Mouse (Mus musculus) neural tube, embryonic 10.5 days (tissue): Measurements from ENCODE around the gene Plpp1.
A peak's percentile ranks its signal among the peaks of the same experiment; 100 is the strongest.

ENCODE experiments used
- DNase-seq: peaks from one replicate; pipeline ENCODE4 v3.0.0-alpha.2; 2017; ENCODE audit warnings: low spot score; ENCODE audit errors: extremely low spot score

The Plpp1 gene

DNA sequence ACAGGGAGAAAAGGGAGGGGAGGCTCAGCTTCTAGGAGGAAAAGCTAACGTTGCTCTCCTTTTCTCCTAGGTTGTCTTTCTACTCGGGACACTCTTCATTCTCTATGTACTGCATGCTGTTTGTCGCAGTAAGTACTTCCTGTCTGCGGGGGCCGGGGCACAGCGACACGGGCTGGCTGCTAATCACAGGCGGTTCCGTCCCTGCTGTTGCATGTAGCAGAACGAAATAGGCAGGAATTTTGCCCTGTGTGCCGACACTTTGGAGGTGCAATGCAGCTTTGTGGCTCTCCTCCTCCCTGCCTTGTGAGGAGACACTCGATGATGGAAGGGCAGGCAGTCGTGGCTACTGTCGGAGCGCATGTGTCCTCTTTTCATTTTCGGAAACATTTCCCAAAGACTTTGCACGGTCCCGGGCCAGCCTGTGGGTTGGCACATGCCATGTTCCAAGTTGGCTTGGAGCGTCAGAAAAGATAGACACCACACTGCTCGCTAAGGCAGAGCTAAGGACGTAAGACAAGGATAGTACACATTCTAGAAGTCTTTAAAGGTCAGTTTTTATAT, 59.1 kb downstream of the Plpp1 start:
- DNase-seq: no peak

DNA sequence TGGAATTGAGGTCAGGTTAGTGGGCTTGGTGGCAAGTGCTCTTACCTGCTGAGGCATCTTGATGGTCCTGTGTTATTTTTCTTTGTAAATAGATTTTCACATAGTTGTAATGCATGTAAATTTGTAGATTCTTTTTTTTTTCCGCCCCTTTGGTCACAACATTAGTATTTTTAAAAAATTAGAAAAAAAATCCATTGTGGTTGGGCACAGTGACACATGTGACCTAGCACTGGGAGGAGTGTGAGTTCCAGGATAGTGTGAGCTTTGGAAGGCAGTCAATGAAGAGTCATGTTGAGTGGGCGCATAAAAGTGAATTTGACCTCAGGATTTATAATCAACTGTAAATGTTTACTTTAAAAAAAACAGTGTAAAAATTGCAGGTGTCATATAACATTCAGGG, 59.8 kb downstream of the Plpp1 start:
- no peak for DNase-seq

- no peak for DNase-seq
Measured at GRCm38 (mm10) chr13:112860911-112861310, 60.3 kb downstream of the Plpp1 start.

- DNase-seq: no peak
Measured at GRCm38 (mm10) chr13:112861825-112862306, 61.3 kb downstream of the Plpp1 start.

DNA sequence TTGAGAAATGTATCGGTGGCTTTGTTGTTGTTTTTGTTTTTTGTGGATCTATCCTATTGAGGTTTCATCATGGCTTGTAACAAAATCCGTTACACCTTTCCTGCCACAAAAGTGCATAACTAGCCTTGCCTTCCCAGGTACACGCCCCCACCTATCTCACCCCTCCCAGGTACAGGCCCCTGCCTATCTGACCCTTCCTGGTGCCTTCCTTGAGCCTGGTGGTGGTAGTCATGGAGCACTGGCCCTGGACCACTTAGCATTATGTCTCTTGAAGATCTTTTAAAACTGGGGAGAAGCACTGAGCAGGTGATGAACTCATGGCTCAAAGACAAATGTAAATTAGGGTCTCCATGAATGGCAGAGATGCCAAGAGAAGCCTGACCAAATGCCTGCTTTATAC, 61.8 kb downstream of the Plpp1 start:
- no peak for DNase-seq

GRCm38 (mm10) chr13:112862978-112863677, 62.5 kb downstream of the Plpp1 start:
- DNase-seq: no peak

DNA sequence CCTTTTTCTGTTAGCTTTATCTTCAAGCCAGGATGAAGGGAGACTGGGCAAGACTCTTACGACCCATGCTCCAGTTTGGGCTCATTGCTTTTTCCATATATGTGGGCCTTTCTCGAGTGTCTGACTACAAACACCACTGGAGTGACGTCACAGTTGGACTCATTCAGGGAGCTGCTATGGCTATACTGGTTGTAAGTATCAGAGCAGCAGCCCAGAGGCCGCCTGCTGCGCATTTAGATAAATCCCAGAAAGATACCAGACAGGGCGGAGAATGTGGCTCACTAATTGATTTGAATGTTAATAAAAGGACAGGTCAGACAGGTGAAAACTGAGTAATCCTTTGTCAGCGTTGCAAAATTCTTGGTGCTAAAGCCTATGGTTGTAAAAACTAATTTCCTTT, 66.2 kb downstream of the Plpp1 start:
- DNase-seq: no peak

DNA sequence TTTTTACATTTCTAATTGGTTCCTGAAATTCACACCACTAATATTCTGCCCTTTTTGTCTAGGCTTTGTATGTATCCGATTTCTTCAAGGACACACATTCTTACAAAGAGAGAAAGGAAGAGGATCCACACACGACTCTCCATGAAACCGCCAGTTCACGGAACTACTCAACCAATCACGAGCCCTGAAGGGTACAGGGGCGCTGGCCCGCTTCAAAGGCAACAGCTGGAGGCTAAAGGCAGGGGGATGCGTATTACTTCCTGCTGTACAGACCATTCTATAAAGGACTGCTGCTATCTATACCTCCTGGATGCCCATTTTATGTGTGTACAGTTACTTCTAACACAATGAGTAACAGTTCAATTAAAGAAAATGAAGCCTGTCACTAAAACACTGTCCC, 66.8 kb downstream of the Plpp1 start:
- no peak for DNase-seq

DNA sequence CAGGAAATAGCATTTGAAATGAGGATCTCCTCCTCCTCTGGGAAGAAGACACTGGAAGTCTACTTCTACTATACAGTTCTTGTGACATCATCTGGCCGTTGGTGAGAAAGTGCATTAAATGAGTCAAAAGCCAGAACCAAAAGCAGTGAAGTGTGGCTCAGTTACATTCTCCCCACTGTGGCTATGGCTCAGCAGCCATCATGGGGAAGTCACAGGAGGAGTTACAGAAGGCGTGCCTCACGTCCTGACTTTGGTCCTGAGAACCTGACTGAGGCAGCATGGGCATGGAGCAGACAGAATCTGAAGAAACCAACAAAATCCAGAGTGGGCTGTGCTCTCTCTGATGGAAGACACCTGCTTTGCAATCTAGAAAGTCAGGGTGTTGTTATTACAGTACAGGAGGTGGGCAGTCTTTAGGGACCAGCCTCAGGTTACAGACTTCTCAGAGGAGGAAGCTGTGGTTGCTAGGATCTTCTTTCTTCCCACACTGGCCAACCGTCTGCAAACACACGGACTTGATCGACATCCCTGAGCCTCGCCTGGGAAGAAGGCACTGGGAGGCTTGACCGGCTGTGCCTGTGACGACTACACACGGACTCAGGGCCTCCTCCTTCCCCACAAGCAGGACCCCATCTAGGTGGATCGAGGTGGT, 69.6 kb downstream of the Plpp1 start:
- DNase-seq: no peak

- no peak for DNase-seq
Measured at GRCm38 (mm10) chr13:112871500-112872266, 71.1 kb downstream of the Plpp1 start.

- DNase-seq: no peak
Measured at GRCm38 (mm10) chr13:112887234-112887633, 86.6 kb downstream of the Plpp1 start.

DNA sequence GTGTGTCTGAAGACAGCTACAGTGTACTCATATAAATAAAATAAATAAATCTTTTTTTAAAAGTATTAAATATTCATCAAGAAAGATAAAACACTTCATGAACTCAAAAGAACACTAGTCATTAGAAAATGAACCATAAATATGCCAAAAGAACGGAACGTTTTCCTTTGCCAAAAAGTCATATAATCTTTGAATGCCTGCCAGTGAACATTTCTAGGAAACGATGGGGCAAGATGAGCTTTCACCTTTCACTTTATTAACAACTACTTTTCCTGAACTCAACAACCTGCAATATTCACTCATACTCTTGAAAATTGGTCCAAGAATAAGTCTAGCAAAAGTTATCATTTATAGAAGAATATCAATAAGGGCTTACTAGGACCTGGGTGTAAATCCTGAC, 101.6 kb downstream of the Plpp1 start:
- DNase-seq: no peak

DNA sequence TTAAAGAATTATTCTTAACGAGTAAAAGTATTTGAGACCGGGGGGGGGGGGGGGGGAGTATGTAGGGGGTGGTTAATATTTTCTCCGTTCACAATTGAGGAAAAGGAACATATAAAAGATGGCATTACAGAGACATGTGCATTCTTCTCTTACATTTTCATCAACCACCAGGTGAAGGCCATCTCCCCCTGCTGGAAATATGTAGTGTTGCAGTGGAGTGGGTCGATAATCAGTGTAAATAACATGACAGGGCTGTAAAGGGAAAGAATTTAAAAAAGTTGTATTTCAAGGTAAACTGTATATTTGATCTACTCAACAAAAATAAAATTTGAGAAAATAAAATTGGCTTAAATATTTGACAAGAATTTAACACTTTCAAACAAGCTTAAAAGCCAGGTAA, 109.1 kb downstream of the Plpp1 start:
- peak; percentile 24 for DNase-seq

GRCm38 (mm10) chr13:112910434-112910833, 109.8 kb downstream of the Plpp1 start:
- no peak for DNase-seq
